Mouse (Mus musculus): ENCODE measurements around the gene Ranbp17. TPM values are rescaled to one million over a fixed set of nuclear protein-coding genes. Genes with fewer than 3 reads are reported as not detected.

The Ranbp17 gene
- polyA plus RNA-seq, 1 experiment = 0.14 TPM

- H3K27me3 ChIP-seq (ENCODE audit: control insufficient read depth, insufficient read depth, low read length) = no peaks in the 10 kb centered on the region
- no peak within 1 kb of the TSS for H3K27ac ChIP-seq (ENCODE audit: insufficient read depth, low read length)
- H3K4me3 ChIP-seq (ENCODE audit: extremely low read depth, insufficient read depth, insufficient read length) = no peak within 1 kb of the TSS
- no peaks in the 10 kb centered on the region for H3K36me3 ChIP-seq (ENCODE audit: control insufficient read depth, insufficient read depth, low read length)
- no peaks in the 10 kb centered on the region for H3K4me1 ChIP-seq (ENCODE audit: control insufficient read depth, insufficient read depth, insufficient read length)
- TF ChIP-seq POLR2A (IDR thresholded peaks at IDR 0.05; ENCODE audit: low read depth, low read length) = no peak
- TF ChIP-seq CTCF (IDR thresholded peaks at IDR 0.05; ENCODE audit: extremely low read depth, insufficient read depth, insufficient read length, insufficient replicate concordance) = no peak
- no peak for DNase-seq (ENCODE audit: low read depth in 1 of 2, low spot score in 2 of 2)
- 94% methylated on average over 3 of the region's 3 CpGs for WGBS
These were observed 236.9 kb downstream of the Ranbp17 start, which contains the start of gene Gm12117 for GRCm38 (mm10) chr11:33276637-33277036. Gene Gm12117 (minus strand): TSS chr11:33276737.

DNA sequence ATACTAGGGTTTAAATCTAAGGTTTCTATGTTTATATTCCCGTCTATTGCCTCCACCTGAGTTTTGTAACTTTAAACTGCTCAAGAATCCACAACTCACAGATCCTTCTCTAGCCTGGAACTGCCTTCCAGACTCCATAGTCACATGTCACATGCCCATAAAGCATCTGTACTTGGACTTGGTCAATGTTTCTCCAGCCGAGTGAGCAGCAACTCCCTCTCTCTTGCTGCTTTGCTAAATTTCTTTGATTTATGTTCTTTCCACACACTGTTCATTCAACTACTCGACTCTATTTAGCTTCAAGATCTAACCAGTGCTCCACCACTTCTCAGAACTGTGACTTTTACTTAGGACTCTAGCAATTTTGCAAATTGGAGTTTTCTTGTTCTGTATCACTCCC is 238.7 kb downstream of the Ranbp17 start:
- Histone ChIP-seq H3K4me1 (ENCODE audit: control insufficient read depth, insufficient read depth, insufficient read length) (no peaks in the 10 kb centered on the region), H3K36me3 (ENCODE audit: control insufficient read depth, insufficient read depth, low read length) (no peaks in the 10 kb centered on the region), H3K27ac (ENCODE audit: insufficient read depth, low read length) (no peak overlapping the region), H3K4me3 (ENCODE audit: extremely low read depth, insufficient read depth, insufficient read length) (no peak overlapping the region), H3K27me3 (ENCODE audit: control insufficient read depth, insufficient read depth, low read length) (no peaks in the 10 kb centered on the region)
- no peak for DNase-seq (ENCODE audit: low read depth in 1 of 2, low spot score in 2 of 2)
- TF ChIP-seq POLR2A (IDR thresholded peaks at IDR 0.05; ENCODE audit: low read depth, low read length) (no peak), CTCF (IDR thresholded peaks at IDR 0.05; ENCODE audit: extremely low read depth, insufficient read depth, insufficient read length, insufficient replicate concordance) (no peak)
- 63% methylated on average over 3 of the region's 3 CpGs for WGBS

- TF ChIP-seq CTCF (IDR thresholded peaks at IDR 0.05; ENCODE audit: extremely low read depth, insufficient read depth, insufficient read length, insufficient replicate concordance) (no peak), POLR2A (IDR thresholded peaks at IDR 0.05; ENCODE audit: low read depth, low read length) (no peak)
- H3K27me3 ChIP-seq (ENCODE audit: control insufficient read depth, insufficient read depth, low read length) = no peaks in the 10 kb centered on the region
- H3K4me3 ChIP-seq (ENCODE audit: extremely low read depth, insufficient read depth, insufficient read length) = no peak overlapping the region
- no peaks in the 10 kb centered on the region for H3K4me1 ChIP-seq (ENCODE audit: control insufficient read depth, insufficient read depth, insufficient read length)
- H3K36me3 ChIP-seq (ENCODE audit: control insufficient read depth, insufficient read depth, low read length) = no peaks in the 10 kb centered on the region
- WGBS = 36% methylated on average over 1 of the region's 1 CpGs
- no peak overlapping the region for H3K27ac ChIP-seq (ENCODE audit: insufficient read depth, low read length)
- DNase-seq (ENCODE audit: low read depth in 1 of 2, low spot score in 2 of 2) = no peak
These were observed 239.3 kb downstream of the Ranbp17 start for GRCm38 (mm10) chr11:33274294-33274693.

GRCm38 (mm10) chr11:33240295-33240694 is 273.3 kb downstream of the Ranbp17 start:
- Histone ChIP-seq H3K27ac (ENCODE audit: insufficient read depth, low read length) (no peak overlapping the region), H3K4me3 (ENCODE audit: extremely low read depth, insufficient read depth, insufficient read length) (no peak overlapping the region), H3K4me1 (ENCODE audit: control insufficient read depth, insufficient read depth, insufficient read length) (no peaks in the 10 kb centered on the region), H3K36me3 (ENCODE audit: control insufficient read depth, insufficient read depth, low read length) (no peaks in the 10 kb centered on the region), H3K27me3 (ENCODE audit: control insufficient read depth, insufficient read depth, low read length) (no peaks in the 10 kb centered on the region)
- TF ChIP-seq POLR2A (IDR thresholded peaks at IDR 0.05; ENCODE audit: low read depth, low read length) = no peak
- TF ChIP-seq CTCF (IDR thresholded peaks at IDR 0.05; ENCODE audit: extremely low read depth, insufficient read depth, insufficient read length, insufficient replicate concordance) = no peak
- WGBS = 93% methylated on average over 3 of the region's 3 CpGs
- DNase-seq (ENCODE audit: low read depth in 1 of 2, low spot score in 2 of 2) = no peak

GRCm38 (mm10) chr11:33234134-33234533 is 279.4 kb downstream of the Ranbp17 start:
- no peaks in the 10 kb centered on the region for H3K27me3 ChIP-seq (ENCODE audit: control insufficient read depth, insufficient read depth, low read length)
- TF ChIP-seq CTCF (IDR thresholded peaks at IDR 0.05; ENCODE audit: extremely low read depth, insufficient read depth, insufficient read length, insufficient replicate concordance) = no peak
- TF ChIP-seq POLR2A (IDR thresholded peaks at IDR 0.05; ENCODE audit: low read depth, low read length) = no peak
- no peak overlapping the region for H3K4me3 ChIP-seq (ENCODE audit: extremely low read depth, insufficient read depth, insufficient read length)
- H3K4me1 ChIP-seq (ENCODE audit: control insufficient read depth, insufficient read depth, insufficient read length) = no peaks in the 10 kb centered on the region
- WGBS = 90% methylated on average over 3 of the region's 3 CpGs
- no peak overlapping the region for H3K27ac ChIP-seq (ENCODE audit: insufficient read depth, low read length)
- DNase-seq (ENCODE audit: low read depth in 1 of 2, low spot score in 2 of 2) = no peak
- no peaks in the 10 kb centered on the region for H3K36me3 ChIP-seq (ENCODE audit: control insufficient read depth, insufficient read depth, low read length)

DNA sequence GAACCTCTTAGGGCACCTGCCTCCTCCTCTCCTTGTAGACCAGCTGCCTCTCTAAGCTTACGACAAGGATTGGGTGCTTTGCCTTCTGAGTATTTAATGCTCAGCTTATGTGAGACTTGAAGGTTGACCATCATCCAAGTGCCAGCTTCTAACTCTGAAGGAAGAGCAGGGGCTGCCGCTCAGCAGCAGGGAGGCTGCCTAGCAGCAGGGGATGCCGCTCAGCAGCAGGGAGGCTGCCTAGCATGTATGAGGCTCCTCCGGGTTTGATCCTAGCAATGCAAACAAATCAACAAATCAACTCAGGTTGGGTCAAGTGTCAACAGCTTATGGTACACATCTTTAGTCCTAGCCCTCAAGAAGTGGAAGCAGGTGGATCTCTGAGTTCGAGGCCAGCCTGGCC is 281.5 kb downstream of the Ranbp17 start:
- no peak for TF ChIP-seq CTCF (IDR thresholded peaks at IDR 0.05; ENCODE audit: extremely low read depth, insufficient read depth, insufficient read length, insufficient replicate concordance)
- TF ChIP-seq POLR2A (IDR thresholded peaks at IDR 0.05; ENCODE audit: low read depth, low read length) = no peak
- WGBS = 86% methylated on average over 5 of the region's 5 CpGs
- no peak overlapping the region for H3K27ac ChIP-seq (ENCODE audit: insufficient read depth, low read length)

GRCm38 (mm10) chr11:33228186-33228585 is 285.4 kb downstream of the Ranbp17 start:
- H3K4me3 ChIP-seq (ENCODE audit: extremely low read depth, insufficient read depth, insufficient read length) = no peak overlapping the region
- H3K27ac ChIP-seq (ENCODE audit: insufficient read depth, low read length) = no peak overlapping the region
- no peak for TF ChIP-seq POLR2A (IDR thresholded peaks at IDR 0.05; ENCODE audit: low read depth, low read length)
- no peak for TF ChIP-seq CTCF (IDR thresholded peaks at IDR 0.05; ENCODE audit: extremely low read depth, insufficient read depth, insufficient read length, insufficient replicate concordance)
- H3K36me3 ChIP-seq (ENCODE audit: control insufficient read depth, insufficient read depth, low read length) = no peaks in the 10 kb centered on the region
- no peak for DNase-seq (ENCODE audit: low read depth in 1 of 2, low spot score in 2 of 2)
- H3K4me1 ChIP-seq (ENCODE audit: control insufficient read depth, insufficient read depth, insufficient read length) = no peaks in the 10 kb centered on the region
- no peaks in the 10 kb centered on the region for H3K27me3 ChIP-seq (ENCODE audit: control insufficient read depth, insufficient read depth, low read length)
- WGBS = 92% methylated on average over 2 of the region's 2 CpGs

More for the DNA sequence above, 281.5 kb downstream of the Ranbp17 start:
- DNase-seq (ENCODE audit: low read depth in 1 of 2, low spot score in 2 of 2) = no peak
- Histone ChIP-seq H3K4me3 (ENCODE audit: extremely low read depth, insufficient read depth, insufficient read length) (no peak overlapping the region), H3K27me3 (ENCODE audit: control insufficient read depth, insufficient read depth, low read length) (no peaks in the 10 kb centered on the region), H3K4me1 (ENCODE audit: control insufficient read depth, insufficient read depth, insufficient read length) (no peaks in the 10 kb centered on the region), H3K36me3 (ENCODE audit: control insufficient read depth, insufficient read depth, low read length) (no peaks in the 10 kb centered on the region)

Data from spleen, adult 2 months (tissue).